Mouse (Mus musculus) limb, embryonic 14.5 days (tissue): ENCODE measurements at regions not wholly inside any gene's neighbourhood (a gene's known extent, or its start where the extent isn't known, plus 50 kb on each side); places are given as distances from the start of the nearest gene placed in this dataset.

Source experiments
- ATAC-seq: fragments of 200-750 bp; cut with Nextera tagmentation; 2 replicates; pipeline ENCODE4 v1.8.0; 2017; ENCODE audit warnings: low read depth, moderate number of reproducible peaks, moderate TSS enrichment; ENCODE audit not compliant: low FRiP score
- DNase-seq: peaks from one replicate; pipeline ENCODE4 v3.0.0-alpha.2; 2015; ENCODE audit warnings: low spot score
- H3K27ac ChIP-seq: fragments of 300-500 bp; sonication (generic); replicated peaks from 2 replicates; pipeline ENCODE4 v1.5.1; 2014; ENCODE audit warnings: low read depth, mild to moderate bottlenecking, low read length, moderate library complexity, mixed read lengths
- H3K27me3 ChIP-seq: fragments of 300-500 bp; sonication (generic); 2 replicates; pipeline ENCODE4 v1.6.1; 2014; ENCODE audit warnings: low read length, mixed read lengths; ENCODE audit not compliant: control insufficient read depth, insufficient read depth
- H3K36me3 ChIP-seq: fragments of 300-500 bp; sonication (generic); 2 replicates; pipeline ENCODE4 v1.6.1; 2014; ENCODE audit warnings: mild to moderate bottlenecking, low read length, moderate library complexity, mixed read lengths; ENCODE audit not compliant: control insufficient read depth, insufficient read depth
- H3K4me1 ChIP-seq: fragments of 300-500 bp; sonication (generic); 2 replicates; pipeline ENCODE4 v1.6.1; 2014; ENCODE audit warnings: antibody characterized with exemption, low read length, mixed read lengths; ENCODE audit not compliant: control insufficient read depth, insufficient read depth
- H3K4me2 ChIP-seq: fragments of 300-500 bp; sonication (generic); replicated peaks from 2 replicates; pipeline ENCODE4 v1.6.1; 2014; ENCODE audit warnings: low read depth, mild to moderate bottlenecking, low read length, moderate library complexity; ENCODE audit not compliant: severe bottlenecking
- H3K4me3 ChIP-seq: fragments of 300-500 bp; sonication (generic); replicated peaks from 2 replicates; pipeline ENCODE4 v1.5.1; 2014; ENCODE audit warnings: low read length
- H3K9ac ChIP-seq: fragments of 300-500 bp; sonication (generic); 2 replicates; pipeline ENCODE4 v1.6.1; 2014; ENCODE audit warnings: mild to moderate bottlenecking, low read depth, low read length, moderate library complexity; ENCODE audit not compliant: severe bottlenecking
- H3K9me3 ChIP-seq: fragments of 300-500 bp; sonication (generic); 2 replicates; pipeline ENCODE4 v1.6.1; 2016; ENCODE audit warnings: low read length; ENCODE audit not compliant: control insufficient read depth
- POLR2A ChIP-seq: fragments of 200-500 bp; IDR thresholded peaks from 2 replicates; pipeline ENCODE4 v1.8.0; 2012; ENCODE audit warnings: inconsistent platforms, mild to moderate bottlenecking, moderate library complexity, borderline replicate concordance; ENCODE audit not compliant: insufficient read depth, insufficient read length; ENCODE audit errors: extremely low read depth
- WGBS: fragments of 180-500 bp; shearing (Covaris S2); extraction: QIAGEN DNeasy Blood & Tissue Kit; methylation state at CpG from one replicate; pipeline ENCODE4 v1.1.7; 2014; 5-methylcytosine and 5-hydroxymethylcytosine counted together

DNA sequence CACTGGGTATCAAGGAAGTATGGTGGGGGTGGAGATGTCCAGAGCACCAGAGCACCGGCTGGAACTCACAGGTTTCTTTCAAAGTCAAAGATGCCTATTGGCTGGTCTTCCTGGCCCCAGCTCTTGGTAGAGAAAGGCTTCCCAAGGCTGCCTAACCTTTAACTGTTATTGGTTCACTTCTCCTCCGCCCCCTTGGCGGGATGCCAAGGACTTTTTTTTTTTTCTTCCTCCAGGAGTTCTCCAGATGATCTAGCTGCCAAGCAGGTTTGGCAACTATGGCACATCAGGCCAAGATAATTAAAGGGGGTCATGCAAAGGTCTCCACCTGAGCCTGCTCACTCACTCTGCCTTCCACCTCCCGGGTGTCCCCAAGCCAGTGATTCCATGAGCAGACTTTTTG, 67.5 kb downstream of the Sc5d start:
- H3K4me2 ChIP-seq: no peak overlapping the region
- DNase-seq: peak; percentile 74
- 44% methylated on average over 4 of the region's 4 CpGs for WGBS
- H3K4me1 ChIP-seq: no peaks in the 10 kb centered on the region
- no peak overlapping the region for H3K27ac ChIP-seq
- H3K27me3 ChIP-seq: no peaks in the 10 kb centered on the region
- ATAC-seq: no peak
- no peak overlapping the region for H3K4me3 ChIP-seq
- H3K9ac ChIP-seq: no peak overlapping the region
- no peak for TF ChIP-seq POLR2A
- H3K36me3 ChIP-seq: no peaks in the 10 kb centered on the region
- H3K9me3 ChIP-seq: no peaks in the 10 kb centered on the region

DNA sequence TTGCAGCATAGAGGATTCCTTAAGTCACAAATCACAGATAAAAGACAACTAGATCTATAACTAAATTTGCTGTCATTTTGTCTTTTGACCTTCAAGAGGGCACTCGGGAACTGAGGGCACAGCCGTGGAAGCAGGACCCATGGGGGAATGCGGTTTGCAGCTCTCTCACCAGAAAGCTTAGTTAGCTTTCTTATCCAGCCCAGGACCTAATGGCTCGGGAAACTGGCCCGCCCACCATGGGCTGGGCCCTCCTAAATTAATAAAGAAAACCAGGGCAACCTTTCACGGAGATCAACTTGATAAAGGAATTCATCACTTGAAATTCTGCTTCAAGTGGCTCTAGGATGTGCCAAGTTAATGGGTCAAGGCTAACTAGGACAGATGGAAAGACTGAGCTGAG, 67.9 kb downstream of the Sc5d start:
- H3K27me3 ChIP-seq: no peaks in the 10 kb centered on the region
- no peak for DNase-seq
- H3K4me3 ChIP-seq: no peak overlapping the region
- ATAC-seq: no peak
- no peak for TF ChIP-seq POLR2A
- no peak overlapping the region for H3K27ac ChIP-seq
- no peak overlapping the region for H3K9ac ChIP-seq
- no peaks in the 10 kb centered on the region for H3K9me3 ChIP-seq
- WGBS: 80% methylated on average over 6 of the region's 6 CpGs
- no peaks in the 10 kb centered on the region for H3K4me1 ChIP-seq
- H3K4me2 ChIP-seq: no peak overlapping the region
- H3K36me3 ChIP-seq: no peaks in the 10 kb centered on the region

DNA sequence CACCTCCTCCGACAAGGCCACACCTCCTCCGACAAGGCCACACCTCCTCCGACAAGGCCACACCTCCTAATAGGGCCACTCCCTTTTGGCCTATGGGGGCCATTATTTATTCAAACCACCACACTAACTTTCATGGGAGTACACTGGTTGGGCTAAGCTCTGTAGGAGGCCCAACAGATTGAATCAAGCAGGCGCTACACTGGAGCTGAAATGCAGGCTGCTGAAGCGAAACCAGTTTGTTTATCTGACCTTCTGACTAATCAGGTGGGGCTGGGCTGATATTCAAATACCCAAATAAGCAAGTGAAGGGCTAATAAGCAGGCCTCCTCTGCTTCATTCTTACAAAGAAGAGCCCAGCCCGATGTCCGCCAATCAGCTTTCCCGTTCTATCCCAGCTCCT, 68.4 kb downstream of the Sc5d start:
- Histone ChIP-seq H3K36me3 (no peaks in the 10 kb centered on the region), H3K9me3 (no peaks in the 10 kb centered on the region), H3K27ac (no peak overlapping the region), H3K9ac (no peak overlapping the region), H3K4me1 (no peaks in the 10 kb centered on the region), H3K4me3 (no peak overlapping the region), H3K27me3 (no peaks in the 10 kb centered on the region), H3K4me2 (no peak overlapping the region)
- no peak for TF ChIP-seq POLR2A
- DNase-seq: no peak
- 80% methylated on average over 8 of the region's 8 CpGs for WGBS
- ATAC-seq: no peak

DNA sequence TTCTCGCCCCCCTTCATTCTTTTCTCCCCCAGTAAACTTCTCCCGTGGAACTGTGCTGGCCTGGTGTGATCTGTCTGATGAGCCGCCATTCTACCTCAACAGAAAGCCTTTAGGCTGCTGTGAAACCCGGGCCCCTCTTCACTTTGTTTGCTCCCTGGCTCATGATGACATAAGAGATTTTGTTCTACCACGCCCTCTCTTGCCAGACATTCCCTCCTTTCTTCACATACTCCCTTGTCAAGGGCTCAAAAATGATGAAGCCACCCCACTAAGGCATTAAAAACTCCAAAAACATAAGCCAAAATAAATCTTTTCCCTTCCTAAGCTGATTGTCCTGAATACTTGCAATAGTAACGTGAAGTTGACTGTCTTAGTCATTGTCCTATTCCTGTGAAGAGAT, 69.1 kb downstream of the Sc5d start:
- Histone ChIP-seq H3K9me3 (no peaks in the 10 kb centered on the region), H3K9ac (no peak overlapping the region), H3K4me3 (no peak overlapping the region), H3K4me1 (no peaks in the 10 kb centered on the region), H3K27ac (no peak overlapping the region), H3K27me3 (no peaks in the 10 kb centered on the region), H3K36me3 (no peaks in the 10 kb centered on the region), H3K4me2 (no peak overlapping the region)
- DNase-seq (no peak), ATAC-seq (no peak)
- TF ChIP-seq POLR2A: no peak
- WGBS: 88% methylated on average over 6 of the region's 6 CpGs

DNA sequence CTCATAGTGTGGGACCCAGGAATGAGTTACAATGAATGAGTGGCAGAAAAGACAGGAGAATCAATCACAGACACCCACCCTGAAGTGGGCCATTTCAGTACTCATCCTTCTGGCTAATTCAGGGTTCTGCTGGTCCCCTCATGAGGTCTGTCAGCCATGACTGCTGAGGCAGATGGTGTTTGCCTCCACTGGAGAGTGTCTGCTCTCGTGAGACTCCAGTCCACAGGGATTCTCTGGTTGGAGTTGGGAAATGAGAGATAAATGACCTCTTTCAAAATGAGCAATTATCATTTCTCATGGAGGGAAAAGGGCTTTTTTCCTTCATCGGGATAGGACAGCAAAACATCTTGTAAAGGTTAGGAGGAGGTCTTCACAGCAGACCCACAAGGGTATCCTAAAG, 69.9 kb downstream of the Sc5d start:
- DNase-seq (no peak), ATAC-seq (no peak)
- Histone ChIP-seq H3K4me1 (no peaks in the 10 kb centered on the region), H3K4me2 (no peak overlapping the region), H3K36me3 (no peaks in the 10 kb centered on the region), H3K27me3 (no peaks in the 10 kb centered on the region), H3K4me3 (no peak overlapping the region), H3K9ac (no peak overlapping the region), H3K9me3 (no peaks in the 10 kb centered on the region), H3K27ac (no peak overlapping the region)
- 90% methylated on average over 2 of the region's 2 CpGs for WGBS
- no peak for TF ChIP-seq POLR2A
